Mouse (Mus musculus) embryonic fibroblast, embryonic 13.5 days (primary cell): ENCODE data around the gene Lim2.

Experiments used
- CTCF ChIP-seq: IDR thresholded peaks from 2 replicates; pipeline ENCODE4 v1.5.1; 2011; ENCODE audit warnings: mild to moderate bottlenecking, control low read depth, low read length, moderate library complexity, borderline replicate concordance; ENCODE audit not compliant: insufficient read depth
- POLR2A ChIP-seq: IDR thresholded peaks from 2 replicates; pipeline ENCODE4 v1.6.1; 2011; ENCODE audit warnings: low read depth, mild to moderate bottlenecking, control low read depth, low read length, moderate library complexity

DNA sequence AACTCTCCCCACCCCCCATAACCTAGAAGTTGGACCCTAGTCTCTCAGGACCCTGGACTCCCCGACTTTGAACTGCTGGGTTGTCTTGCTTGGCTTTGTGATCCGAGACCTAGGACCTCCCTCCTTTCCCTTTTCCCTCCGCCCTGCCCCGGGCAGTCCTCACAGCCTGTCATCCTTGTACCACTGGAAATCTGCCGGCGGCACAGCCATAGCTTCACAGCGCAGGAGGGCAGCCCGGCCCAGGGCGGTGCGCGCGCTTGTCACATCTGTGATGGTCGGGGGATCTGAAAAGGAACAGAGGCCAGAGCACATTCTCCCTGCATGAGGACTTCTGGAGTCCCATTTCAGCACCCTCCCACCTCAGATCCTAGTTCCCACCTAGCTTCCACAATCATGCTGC is 48.9 kb downstream of the Lim2 start:
- TF ChIP-seq CTCF (no peak), POLR2A (no peak)
